Mouse (Mus musculus) embryonic facial prominence, embryonic 10.5 days (tissue): Measurements from ENCODE around the gene B430218F22Rik. TPM values are rescaled to one million over a fixed set of nuclear protein-coding genes. Genes with fewer than 3 reads are reported as not detected.

Experiments used
- DNase-seq: peaks from one replicate; pipeline ENCODE4 v3.0.0-alpha.2; 2017; ENCODE audit warnings: low spot score
- H3K27ac ChIP-seq: fragments of 300-500 bp; sonication (generic); replicated peaks from 2 replicates; pipeline ENCODE4 v1.5.1; 2016; ENCODE audit warnings: mild to moderate bottlenecking
- H3K27me3 ChIP-seq: fragments of 300-500 bp; sonication (generic); replicated peaks from 2 replicates; pipeline ENCODE4 v1.6.1; 2016; ENCODE audit warnings: low read depth, mild to moderate bottlenecking; ENCODE audit not compliant: poor library complexity, severe bottlenecking
- H3K36me3 ChIP-seq: fragments of 300-500 bp; sonication (generic); replicated peaks from 2 replicates; pipeline ENCODE4 v1.6.1; 2016; ENCODE audit warnings: mild to moderate bottlenecking, moderate library complexity
- H3K4me1 ChIP-seq: fragments of 300-500 bp; sonication (generic); 2 replicates; pipeline ENCODE4 v1.6.1; 2016
- H3K4me3 ChIP-seq: fragments of 300-500 bp; sonication (generic); 2 replicates; pipeline ENCODE4 v1.5.1; 2016; ENCODE audit warnings: mild to moderate bottlenecking, moderate library complexity
- H3K9me3 ChIP-seq: fragments of 300-500 bp; sonication (generic); 2 replicates; pipeline ENCODE4 v1.6.1; 2016; ENCODE audit warnings: mild to moderate bottlenecking
- WGBS: fragments of 180-500 bp; shearing (Covaris S2); methylation state at CpG from one replicate; pipeline ENCODE4 v1.1.7; 2016; 5-methylcytosine and 5-hydroxymethylcytosine counted together
- polyA plus RNA-seq: library from polyadenylated mRNA; unstranded; fragments of >200 nt; fragmentation: Nextera tagmentation; extraction: Ambion mirVana; gene quantifications from 2 replicates; pipeline ENCODE4 v1.2.1, GENCODE M21; 2016

Gene B430218F22Rik
- polyA plus RNA-seq, 1 experiment from 2014 or later, result 1.1 TPM

- Histone ChIP-seq H3K4me3 (no peak overlapping the region), H3K9me3 (no peaks in the 10 kb centered on the region), H3K36me3 (no peaks in the 10 kb centered on the region), H3K27me3 (no peaks in the 10 kb centered on the region), H3K27ac (no peak overlapping the region), H3K4me1 (peaks cover 9% of the 10 kb centered on the region)
- DNase-seq, result no peak
- WGBS, result 84% methylated on average over 6 of the region's 6 CpGs
Measured at GRCm38 (mm10) chr13:118411297-118411992, 25.0 kb downstream of the B430218F22Rik start.

- H3K27me3 ChIP-seq, result no peaks in the 10 kb centered on the region
- H3K9me3 ChIP-seq, result no peaks in the 10 kb centered on the region
- no peak for DNase-seq
- no peaks in the 10 kb centered on the region for H3K36me3 ChIP-seq
- no peak overlapping the region for H3K27ac ChIP-seq
- no peak overlapping the region for H3K4me3 ChIP-seq
- WGBS, result 74% methylated on average over 4 of the region's 4 CpGs
- H3K4me1 ChIP-seq, result no peaks in the 10 kb centered on the region
Measured at GRCm38 (mm10) chr13:118418163-118418562, 31.7 kb downstream of the B430218F22Rik start.

- no peak for DNase-seq
- Histone ChIP-seq H3K27me3 (no peaks in the 10 kb centered on the region), H3K9me3 (no peaks in the 10 kb centered on the region), H3K4me3 (no peak overlapping the region), H3K36me3 (no peaks in the 10 kb centered on the region), H3K4me1 (no peaks in the 10 kb centered on the region), H3K27ac (no peak overlapping the region)
- WGBS, result 89% methylated on average over 1 of the region's 1 CpGs
Measured at GRCm38 (mm10) chr13:118420408-118420807, 34.0 kb downstream of the B430218F22Rik start.

GRCm38 (mm10) chr13:118420847-118421246 lies 34.4 kb downstream of the B430218F22Rik start:
- H3K27me3 ChIP-seq, result no peaks in the 10 kb centered on the region
- WGBS, result 93% methylated on average over 1 of the region's 1 CpGs
- H3K27ac ChIP-seq, result no peak overlapping the region
- DNase-seq, result no peak
- H3K4me1 ChIP-seq, result no peaks in the 10 kb centered on the region
- no peaks in the 10 kb centered on the region for H3K36me3 ChIP-seq
- no peaks in the 10 kb centered on the region for H3K9me3 ChIP-seq
- H3K4me3 ChIP-seq, result no peak overlapping the region

Other genes starting within 250 kb of the B430218F22Rik start
- 43.7 and 44.8 TPM in 2 replicates for gene Mrps30, start 622 bp downstream of the B430218F22Rik start, polyA plus RNA-seq